Mouse (Mus musculus): ENCODE data around the gene Hspa12a. TPM values are rescaled to one million over a fixed set of nuclear protein-coding genes. Genes with fewer than 3 reads are reported as not detected.
A peak's percentile ranks its signal among the peaks of the same experiment; 100 is the strongest.

Gene Hspa12a
- 10 to 100 TPM; 27.1 to 31.3 TPM for total RNA-seq (2021)

- peak; percentile 97 for DNase-seq
Measured at GRCm38 (mm10) chr19:58942841-58943828, at the start of gene Hspa12a, which contains the start of gene Eno4. TSS of gene Hspa12a (minus strand) at chr19:58943654. TSS of gene Eno4 (plus strand) at chr19:58943425.

DNA sequence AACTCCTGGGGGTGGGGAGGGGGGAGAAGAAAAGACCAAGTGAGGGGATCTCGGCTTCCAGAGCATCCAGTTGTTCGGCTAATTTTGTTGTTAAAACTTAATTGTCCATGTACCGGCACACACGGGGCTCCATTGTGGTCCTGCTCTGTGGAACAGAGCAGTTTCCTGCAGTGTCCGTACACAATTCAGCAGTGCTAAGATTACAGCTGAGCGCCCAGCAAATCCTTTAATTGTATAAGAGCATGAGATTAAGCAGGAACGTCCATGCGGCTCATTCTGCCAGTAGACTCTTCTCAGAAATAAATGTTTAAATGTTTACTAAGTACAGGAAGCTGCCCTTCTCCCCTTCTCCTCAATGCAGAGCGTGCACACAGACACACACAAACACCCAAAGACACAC, 38.1 kb upstream of the Hspa12a start:
- DNase-seq = no peak

- no peak for DNase-seq
Measured at GRCm38 (mm10) chr19:58980056-58980440, 36.6 kb upstream of the Hspa12a start.

GRCm38 (mm10) chr19:58979436-58980055, 36.1 kb upstream of the Hspa12a start:
- peak; percentile 53 for DNase-seq

GRCm38 (mm10) chr19:58978401-58979171, 35.1 kb upstream of the Hspa12a start:
- no peak for DNase-seq

DNA sequence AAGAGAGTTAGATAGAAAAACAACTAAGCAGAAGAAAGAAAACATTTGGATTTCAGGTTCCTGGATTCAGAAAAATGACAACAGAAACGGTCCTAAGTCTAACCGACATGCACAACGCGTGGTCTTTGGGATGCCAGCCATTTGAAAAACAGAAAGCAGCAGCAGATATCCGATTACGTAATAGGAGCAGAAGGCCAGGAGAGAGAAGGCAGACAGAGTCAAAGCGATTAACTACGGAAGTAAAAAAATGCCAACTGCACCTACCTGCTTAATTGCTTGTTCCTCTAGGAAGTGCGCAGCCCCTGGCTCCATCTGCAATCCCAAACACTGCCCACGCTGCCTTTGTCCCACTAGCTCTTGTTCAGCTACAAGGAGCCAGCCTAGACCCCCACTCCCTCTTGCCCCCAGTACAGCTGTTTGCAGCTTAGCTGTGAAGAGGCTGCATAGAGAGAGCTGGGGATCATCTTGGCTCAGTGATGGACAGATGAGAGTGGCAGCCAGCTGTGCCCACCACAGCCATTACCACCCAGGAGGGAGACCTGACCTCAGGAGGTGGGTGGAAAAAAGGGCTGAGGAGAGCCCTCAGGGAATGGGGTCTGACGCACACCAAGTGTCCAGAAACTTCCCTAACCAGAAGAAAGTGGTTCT, 31.9 kb upstream of the Hspa12a start:
- no peak for DNase-seq

GRCm38 (mm10) chr19:58974126-58974525, 30.7 kb upstream of the Hspa12a start:
- no peak for DNase-seq

DNA sequence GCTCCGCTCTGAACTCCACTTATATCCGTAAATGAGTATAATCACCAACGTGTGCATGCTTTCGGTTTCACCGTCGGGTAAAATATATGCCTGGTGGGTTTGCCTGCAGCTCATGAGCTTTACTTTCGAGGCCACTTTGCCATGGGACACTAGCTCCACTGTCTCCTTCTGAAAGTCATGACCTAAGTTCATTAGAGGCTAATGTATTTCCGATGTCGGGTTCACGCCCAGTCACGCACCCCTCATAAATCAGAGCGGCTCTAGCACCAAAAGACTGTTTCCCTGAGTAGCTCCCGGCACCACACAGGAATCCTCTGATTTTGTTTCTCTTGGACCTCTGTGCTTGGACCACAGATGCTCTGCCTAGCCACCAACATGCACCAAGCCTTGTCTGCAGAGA, 27.4 kb upstream of the Hspa12a start:
- DNase-seq = no peak

- DNase-seq = no peak
Measured at GRCm38 (mm10) chr19:58968731-58969506, 25.5 kb upstream of the Hspa12a start.

DNA sequence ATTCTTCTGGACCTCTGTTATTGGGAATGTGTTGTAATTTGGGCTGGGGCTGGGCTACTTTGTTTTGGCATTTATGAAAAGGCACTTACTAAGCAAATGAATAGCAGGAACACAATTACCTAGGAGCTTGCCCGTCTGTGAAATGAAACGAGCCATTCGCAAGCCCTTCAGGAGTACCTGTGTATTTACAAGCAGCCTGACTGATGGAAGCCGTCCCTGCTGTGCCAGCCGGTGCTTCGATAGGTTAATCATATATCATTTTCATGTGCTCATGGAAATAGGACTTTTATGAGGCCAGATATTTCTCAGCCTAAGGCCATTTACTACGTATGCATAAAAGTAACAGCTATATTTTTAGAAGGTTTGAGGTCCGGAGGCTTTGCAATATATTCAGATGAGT, 19.6 kb upstream of the Hspa12a start:
- no peak for DNase-seq

DNA sequence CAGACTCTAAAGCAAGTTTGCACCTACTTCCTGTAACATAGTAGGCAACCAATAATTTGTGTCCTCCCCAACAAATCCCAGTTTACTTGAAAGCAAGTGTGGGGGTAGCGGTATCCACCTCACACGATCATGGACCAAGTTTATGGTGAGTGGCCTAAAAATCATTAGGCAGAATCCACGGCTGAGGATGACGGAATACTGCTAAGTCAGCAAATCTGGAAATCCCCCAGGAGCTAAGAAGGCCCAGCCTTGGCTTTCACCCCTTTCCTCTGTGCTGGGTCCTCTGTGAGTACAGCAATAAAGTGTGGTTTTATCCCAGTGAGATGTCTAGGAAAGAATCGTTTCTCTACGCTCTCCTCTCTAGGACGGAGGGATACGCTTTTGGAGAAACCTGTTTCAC, 11.3 kb upstream of the Hspa12a start:
- DNase-seq = no peak

- no peak for DNase-seq
Measured at GRCm38 (mm10) chr19:58952236-58952635, 8.8 kb upstream of the Hspa12a start.

DNA sequence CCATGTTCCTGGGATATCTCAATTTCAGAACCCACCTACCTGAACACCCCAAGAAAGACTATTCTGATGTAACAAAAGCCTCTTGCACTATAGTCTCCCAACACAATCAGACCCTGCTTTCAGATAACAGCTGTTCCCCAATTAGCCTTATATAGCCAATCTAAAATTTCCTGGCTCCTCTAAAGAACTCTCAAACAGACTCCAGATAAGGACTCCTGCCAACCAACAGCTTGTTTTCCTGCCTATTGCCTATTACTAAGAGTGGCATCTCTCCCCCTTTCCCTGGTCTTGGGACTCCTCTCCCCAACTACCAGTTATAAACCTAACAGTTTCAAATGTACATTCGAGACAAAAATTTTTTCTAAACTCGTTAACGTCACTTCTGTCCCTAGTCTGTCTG, 8.1 kb upstream of the Hspa12a start:
- DNase-seq = no peak

GRCm38 (mm10) chr19:58945959-58946358, 2.5 kb upstream of the Hspa12a start:
- no peak for DNase-seq

DNA sequence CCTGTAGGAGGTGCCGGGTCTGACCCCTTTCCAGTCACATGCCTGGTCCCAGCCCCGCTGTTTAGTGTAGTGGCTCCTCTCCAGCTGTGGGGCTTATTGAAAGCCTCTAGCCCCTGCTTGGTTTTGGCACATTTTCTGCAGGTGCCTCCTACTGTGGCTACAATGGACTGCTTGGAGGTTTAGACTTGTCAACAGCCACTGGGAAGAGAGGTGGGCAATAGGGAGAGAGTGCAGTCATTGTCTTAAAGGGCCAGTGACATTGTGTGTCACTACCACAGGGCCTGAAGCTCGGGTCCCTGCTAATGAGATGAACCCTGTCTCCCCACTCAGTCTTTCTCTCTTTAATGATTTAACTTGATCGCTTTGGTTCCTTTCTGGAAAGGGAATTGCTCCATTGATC, 10.4 kb downstream of the Hspa12a start:
- no peak for DNase-seq

GRCm38 (mm10) chr19:58931081-58931800, 12.2 kb downstream of the Hspa12a start:
- DNase-seq = no peak

DNA sequence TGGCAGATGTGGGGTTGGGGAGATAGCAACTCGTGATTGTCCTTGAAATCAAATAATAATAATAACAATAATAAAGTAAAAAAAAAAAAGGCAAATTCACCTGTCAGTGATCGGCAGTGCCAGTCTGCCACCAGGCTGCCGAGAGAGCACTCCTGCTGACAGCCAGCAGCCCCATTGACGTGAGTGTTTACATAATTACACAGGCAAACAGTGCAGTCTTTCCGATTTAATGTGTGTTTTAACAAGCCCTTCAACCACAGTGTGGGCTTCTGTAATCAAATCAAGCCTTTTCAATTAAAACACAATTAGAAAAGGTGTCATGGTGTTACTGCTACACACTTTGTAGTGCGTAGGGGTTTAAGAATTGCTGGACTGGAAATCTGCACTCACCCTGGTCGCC, 24.3 kb downstream of the Hspa12a start:
- no peak for DNase-seq

DNA sequence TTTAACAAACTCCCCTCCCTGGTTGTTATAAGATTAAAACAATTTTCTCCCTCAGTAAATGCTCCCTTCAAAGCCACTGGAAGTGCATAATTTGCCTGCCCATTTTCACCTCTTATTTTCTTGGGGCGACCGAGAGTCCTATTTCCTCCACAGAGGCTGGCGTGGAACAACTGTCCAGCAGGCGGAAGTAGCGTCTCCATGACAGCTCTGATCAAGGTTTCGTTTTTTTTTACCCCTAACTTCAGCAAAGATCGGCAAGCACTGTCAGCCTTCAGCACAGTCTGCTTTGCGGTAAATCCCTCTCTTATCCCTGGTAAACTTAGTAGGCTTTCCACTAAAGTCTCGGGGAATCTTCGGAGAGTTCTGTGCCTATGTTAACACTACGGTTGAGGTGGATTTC, 24.9 kb downstream of the Hspa12a start:
- DNase-seq = no peak

DNA sequence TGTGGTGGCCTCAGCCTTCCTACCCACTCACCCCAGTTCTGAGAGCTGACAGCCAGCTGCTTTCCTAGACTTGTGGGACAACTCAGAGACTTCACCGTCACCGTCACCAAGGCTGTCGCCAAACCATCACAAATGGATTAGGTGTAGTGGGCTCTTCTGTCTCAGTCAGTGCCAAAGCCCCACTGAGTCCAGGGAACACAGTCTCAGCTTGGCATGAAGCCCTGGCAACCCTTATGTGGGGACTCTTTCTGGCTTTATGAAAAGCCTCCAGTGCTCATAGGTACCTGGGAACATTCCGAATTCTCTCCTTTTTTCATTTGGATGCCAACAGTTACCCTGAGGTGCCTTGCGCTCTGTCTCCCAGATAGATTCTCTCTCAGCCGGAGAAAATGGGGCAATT, 30.2 kb downstream of the Hspa12a start:
- no peak for DNase-seq

GRCm38 (mm10) chr19:58911386-58911785, 32.1 kb downstream of the Hspa12a start:
- peak; percentile 82 for DNase-seq

DNA sequence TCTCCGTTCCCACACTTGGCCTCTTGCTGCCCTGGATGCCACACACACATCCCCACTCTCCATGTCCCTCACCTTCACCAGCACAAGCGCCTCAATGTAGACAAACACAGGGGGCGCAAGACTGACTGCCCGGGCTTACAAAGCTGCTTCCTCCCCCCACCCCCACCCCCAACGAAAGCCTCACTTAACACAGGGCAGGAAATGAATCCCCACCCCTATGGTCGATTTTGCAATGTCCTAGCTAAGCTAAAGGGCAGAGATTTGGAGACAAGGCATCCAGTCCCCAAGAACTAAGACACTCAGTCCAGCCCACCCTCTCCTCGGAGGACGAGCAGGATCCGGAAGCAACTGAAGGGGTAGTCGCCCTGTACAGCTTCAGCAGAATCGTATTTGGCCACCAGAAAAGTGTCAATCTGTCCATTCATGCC, 32.5 kb downstream of the Hspa12a start:
- DNase-seq = peak; percentile 12
